Mouse (Mus musculus) activated CD4-positive, CD25-positive, alpha-beta regulatory T cell (primary cell): ENCODE results near the gene Tex48. TPM values are rescaled to one million over a fixed set of nuclear protein-coding genes. Genes with fewer than 3 reads are reported as not detected.

Source experiments
- polyA plus RNA-seq, 2 experiments: library from polyadenylated mRNA; unstranded; fragments of 100-300 nt; shearing (Covaris generic); gene quantifications; one replicate each; pipeline ENCODE4 v1.2.1; 2017

Gene Tex48
- polyA plus RNA-seq, result not detected

DNA sequence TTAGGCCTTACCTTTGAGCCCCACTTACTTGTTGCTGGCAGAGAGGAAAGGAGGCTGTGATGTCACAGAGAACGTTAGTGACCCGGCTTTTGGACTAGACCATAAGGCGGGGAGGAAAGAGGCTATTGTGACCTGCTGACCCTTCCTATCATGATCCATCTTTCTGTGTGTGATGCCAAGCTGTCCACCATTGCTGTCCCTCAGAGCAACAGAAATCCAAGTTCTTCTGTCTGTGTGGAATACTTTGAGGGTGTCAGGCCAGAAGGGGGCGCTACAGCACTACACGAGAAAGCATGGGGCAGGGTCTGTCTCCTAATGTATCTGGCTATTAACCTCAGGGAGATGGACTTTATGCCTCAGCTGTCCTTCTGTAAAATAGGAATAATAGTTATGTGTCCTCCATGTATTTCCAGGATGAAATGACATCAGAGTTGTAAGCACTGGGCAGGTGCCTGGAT, at the start of gene Tex48:
Gene Tex48 (minus strand): TSS at position 51 of the 458 bp plus-strand sequence.

DNA sequence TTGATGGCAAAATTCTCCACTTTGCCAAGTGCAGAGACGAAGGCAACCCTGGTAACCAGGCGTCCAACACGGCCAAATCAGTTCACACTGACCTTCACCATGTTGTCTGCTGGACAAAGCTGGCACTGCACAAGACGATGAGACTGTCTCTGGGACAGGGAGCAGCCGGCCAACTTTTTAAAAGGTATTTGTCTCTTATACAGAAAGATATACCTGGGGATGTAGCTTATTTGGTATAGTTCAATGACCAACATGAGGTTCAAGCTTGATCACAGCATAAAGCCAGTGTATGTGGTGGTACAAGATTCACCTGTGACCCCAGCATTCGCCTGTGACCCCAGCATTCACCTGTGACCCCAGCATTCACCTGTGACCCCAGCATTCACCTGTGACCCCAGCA, 41.1 kb upstream of the Tex48 start, which contains the start of gene Gm11214:
Gene Gm11214 (minus strand): TSS at position 101 of the 400 bp plus-strand sequence.

DNA sequence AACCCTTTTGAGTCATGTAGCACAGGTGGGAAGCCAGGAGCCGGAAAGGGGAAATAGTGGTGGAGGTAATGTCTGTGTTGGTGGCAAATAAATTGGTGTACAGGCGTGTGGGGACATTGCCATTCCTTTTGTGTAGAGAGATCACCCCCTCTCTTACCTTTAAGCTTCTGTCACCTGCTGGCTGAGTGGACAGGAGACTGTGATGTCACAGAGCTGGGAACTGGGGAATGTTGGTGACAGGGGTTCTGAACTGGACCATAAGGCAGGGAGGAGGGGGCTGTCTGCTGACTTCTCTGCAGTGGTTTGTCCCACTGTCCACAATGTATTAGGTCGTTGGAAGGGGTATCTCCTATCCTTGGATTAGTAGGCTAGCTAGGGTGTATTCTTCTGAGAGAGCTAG, 17.3 kb downstream of the Tex48 start, which contains the start of gene Gm11213:
Gene Gm11213 (minus strand): TSS at position 317 of the 400 bp plus-strand sequence.

DNA sequence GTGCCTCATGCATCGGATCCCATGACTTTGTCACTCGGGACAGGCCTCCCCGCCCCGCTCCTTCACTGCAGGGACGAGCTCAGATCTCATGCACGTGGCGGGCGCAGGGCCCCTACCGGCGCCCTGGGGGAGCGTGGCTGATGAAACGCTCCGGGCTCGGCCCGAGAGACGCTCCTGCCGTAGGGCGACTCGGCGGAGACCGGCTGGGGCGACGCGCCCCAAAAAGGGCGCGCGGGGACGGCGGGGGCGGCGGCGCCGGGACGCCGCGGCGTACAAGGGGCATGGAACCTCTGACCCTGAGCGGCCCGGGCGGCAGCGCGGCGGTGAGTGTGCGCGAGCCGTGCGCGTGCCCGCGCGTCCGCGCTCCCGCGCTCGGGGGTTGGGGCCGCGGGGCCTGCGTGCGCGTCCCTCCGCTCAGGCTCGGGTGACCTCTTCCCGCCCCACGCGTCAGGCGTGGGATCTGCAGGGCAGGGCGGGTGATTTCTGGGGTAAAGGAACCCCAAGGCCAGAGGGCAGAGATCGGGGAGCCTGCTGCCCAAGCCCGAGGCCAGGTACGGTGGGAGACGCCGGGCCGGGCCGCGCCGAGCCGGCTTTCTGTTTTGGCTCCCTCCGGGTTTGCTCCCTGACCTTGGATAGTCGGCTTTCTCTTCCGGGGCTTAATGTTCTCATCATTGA, 63.7 kb downstream of the Tex48 start, which contains the start of gene Tmem268:
Gene Tmem268 (plus strand): TSS at position 375 of the 675 bp plus-strand sequence.

Other genes starting within 250 kb of the Tex48 start
- gene Akna, start 219.1 kb downstream of the Tex48 start, polyA plus RNA-seq, result 100 to 1,000 TPM; 167 to 278 TPM
- 10 to 100 TPM in 1 of 2 experiments, 1 to 10 TPM in 1; 7.9 to 10.3 TPM for gene Whrn, start 126.4 kb downstream of the Tex48 start, polyA plus RNA-seq
- 100 to 1,000 TPM; 128 to 143 TPM for gene Atp6v1g1, start 77.7 kb downstream of the Tex48 start, polyA plus RNA-seq
- gene Tmem268, start 63.6 kb downstream of the Tex48 start, polyA plus RNA-seq, result 10 to 100 TPM; 22.2 to 25.0 TPM
- not detected for gene Gm11213, start 17.2 kb downstream of the Tex48 start, polyA plus RNA-seq
- under 1 TPM; 0.31 to 0.57 TPM for gene Gm11214, start 41.0 kb upstream of the Tex48 start, polyA plus RNA-seq
- under 1 TPM; 0.10 to 0.20 TPM for gene Tnfsf15, start 122.7 kb upstream of the Tex48 start, polyA plus RNA-seq
- gene Tnfsf8, start 238.9 kb upstream of the Tex48 start, polyA plus RNA-seq, result 100 to 1,000 TPM in 1 of 2 experiments, 10 to 100 TPM in 1; 18.9 to 116 TPM